Mouse (Mus musculus): ENCODE measurements around the gene Psg22. TPM values are rescaled to one million over a fixed set of nuclear protein-coding genes. Genes with fewer than 3 reads are reported as not detected.
A peak's percentile ranks its signal among the peaks of the same experiment; 100 is the strongest.
"Not testable (repeated sequence)": the region's sequence is repeated elsewhere in the genome, so short reads cannot be mapped to it uniquely, and the experiment has no call there.

Gene Psg22
- total RNA-seq (2021): not detected
- long read RNA-seq, experiment 1: 0 reads
- long read RNA-seq, experiment 2: 0 reads

DNA sequence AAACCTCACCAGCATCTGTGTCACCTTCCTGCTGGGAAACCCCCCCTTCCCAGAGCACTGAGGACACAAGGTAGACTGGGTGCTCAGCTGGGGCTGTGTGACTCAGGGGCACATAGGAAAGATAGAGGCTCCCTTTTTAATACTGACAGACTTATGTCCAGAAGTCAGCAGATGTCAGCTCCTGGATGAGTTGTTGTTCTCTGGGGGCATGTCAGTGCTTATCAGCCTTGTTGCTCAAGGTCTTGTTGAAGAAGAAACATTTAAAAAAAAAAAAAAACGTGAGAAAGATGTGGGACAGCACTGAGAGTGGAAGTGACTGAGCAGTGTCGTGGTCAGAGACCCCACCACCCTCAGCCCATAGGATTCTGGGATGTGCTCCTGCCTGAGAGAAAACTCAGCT is at the start of gene Psg22:
TSS of gene Psg22 (plus strand) at position 301 of the 400 bp plus-strand sequence.
- intact Hi-C loops (cut with DNase I): no loop called here
- DNase-seq (ENCODE audit: low spot score in 2 of 2): no peak

DNA sequence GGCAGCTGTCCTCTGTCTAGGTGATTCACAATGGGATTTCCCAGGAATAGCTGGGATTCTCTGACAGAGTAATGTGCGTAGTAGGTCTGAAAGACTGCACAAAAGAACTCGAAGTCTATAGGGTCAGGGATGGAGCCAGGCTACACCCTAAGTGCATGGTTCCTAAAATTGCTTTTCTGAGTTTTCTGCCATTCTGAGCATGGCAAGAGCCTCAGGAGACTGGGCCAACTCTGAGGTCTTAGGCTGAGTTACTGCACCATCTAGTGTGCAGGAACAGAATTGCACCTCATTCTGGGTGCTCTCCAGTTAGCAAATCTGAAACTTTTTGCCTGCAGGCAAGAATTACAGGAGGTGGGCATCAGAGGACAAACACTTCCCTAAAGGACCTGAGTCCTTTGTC is 38.1 kb upstream of the Psg22 start:
- intact Hi-C loops (cut with DNase I): loop anchor here (10.0 kb wide), 1 partner anchor 1605 kb away; the partner anchor contains the start of gene Psg16
- peak; percentile 34 to 60 for DNase-seq (ENCODE audit: low spot score in 2 of 2)

DNA sequence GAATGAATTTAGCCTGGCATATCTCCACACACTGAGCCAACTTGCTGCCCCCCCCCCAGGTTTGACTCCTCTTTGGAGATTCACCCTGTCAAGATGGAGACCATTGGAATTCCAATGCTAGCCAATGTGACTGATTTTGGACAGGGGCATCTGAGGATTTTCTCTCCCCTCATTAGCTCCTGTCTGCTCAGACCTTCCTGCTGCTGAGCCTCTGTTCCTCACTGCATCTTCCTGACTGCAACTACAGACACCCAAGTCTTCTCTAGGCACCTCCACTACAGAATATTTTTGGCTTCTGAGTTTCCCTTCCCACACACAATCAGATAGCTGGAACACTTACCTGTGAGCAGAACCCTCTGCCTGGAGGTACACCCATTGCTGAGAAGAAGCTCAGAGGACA is 32.3 kb upstream of the Psg22 start:
- DNase-seq (ENCODE audit: low spot score in 2 of 2): no peak
- intact Hi-C loops (cut with DNase I): loop anchor here (10.0 kb wide), 1 partner anchor 1611 kb away; the partner anchor contains the start of gene Psg16

DNA sequence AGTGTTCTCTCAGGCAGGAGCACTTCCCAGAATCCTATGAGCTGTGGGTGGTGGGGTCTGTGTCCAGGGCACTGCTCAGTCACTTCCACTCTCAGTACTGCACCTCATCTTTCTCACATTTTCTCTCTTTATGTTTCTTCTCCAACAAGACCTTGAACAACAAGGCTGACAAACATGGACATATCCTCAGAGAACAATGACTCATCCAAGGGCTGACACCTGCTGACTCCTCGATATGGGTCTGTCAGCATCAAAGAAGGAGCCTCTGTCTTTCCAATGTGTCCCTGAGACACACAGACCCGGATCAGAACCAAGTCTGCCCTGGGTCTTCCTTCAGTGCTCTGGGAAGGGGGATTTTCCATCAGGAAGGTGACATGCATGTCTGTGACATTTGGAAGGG is 31.8 kb upstream of the Psg22 start, which contains the start of gene Psg20:
TSS of gene Psg20 (minus strand) at position 101 of the 400 bp plus-strand sequence.
- intact Hi-C loops (cut with DNase I): loop anchor here (10.0 kb wide), 1 partner anchor 1611 kb away; the partner anchor contains the start of gene Psg16
- DNase-seq (ENCODE audit: low spot score in 2 of 2): no peak

DNA sequence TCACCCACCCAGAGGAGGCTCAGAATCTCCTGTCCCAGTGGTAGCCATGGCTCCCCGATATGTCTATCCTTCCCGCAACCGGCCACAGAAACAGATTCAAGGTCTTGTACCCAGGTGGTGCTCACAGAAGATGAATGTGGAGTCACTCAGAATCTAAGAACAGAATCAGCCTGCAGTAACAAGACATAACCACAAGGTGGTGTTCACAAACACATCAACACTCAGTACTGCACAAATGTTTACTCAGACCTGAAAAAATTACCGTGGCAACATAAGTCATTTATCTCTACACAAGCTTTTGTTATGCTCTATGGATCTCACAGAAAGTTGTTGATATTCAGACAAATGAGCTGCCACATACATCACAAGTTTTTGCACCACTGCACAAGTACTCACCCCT is 7.6 kb upstream of the Psg22 start:
- intact Hi-C loops (cut with DNase I): not testable (repeated sequence)
- DNase-seq (ENCODE audit: low spot score in 2 of 2): peak in 1 of 2 experiments; percentile 11

DNA sequence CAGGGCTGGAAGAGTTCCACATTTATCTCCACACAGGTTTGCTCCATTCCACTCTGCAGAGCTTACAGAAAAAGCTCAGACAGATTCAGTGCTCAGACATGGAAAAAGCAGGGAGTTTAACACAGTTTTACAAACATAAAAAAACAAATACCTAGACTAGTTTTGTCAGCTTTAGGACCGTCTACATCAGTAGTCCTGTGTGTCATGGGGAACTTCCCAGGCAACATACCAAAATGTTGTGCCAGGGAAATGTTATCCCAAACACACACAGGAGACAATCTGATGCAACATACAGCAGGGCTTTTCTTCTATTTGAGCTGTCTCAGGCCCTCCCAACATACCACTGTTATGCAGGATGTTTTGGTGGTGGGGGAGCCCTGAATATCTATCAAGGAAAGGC is 7.0 kb upstream of the Psg22 start:
- intact Hi-C loops (cut with DNase I): no loop called here

DNA sequence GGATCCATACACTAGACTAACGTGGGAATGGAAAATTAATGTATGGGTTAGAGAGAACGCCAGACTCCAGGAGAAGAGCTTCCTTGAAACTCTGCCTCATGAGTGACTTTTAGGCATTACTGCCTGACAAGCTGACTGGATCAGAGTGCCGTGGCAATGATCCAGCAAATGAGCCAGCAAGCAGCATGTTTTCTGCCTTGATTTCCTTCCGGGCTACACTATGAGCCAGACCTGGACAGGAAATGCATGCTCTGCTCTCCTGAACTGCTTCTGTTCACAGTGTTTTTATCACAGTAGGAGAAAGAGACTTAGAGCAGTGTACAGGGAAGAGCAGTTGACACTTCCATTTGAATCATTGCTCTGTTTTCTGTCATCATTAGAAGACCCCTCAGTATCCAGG is 2.3 kb upstream of the Psg22 start:
- intact Hi-C loops (cut with DNase I): no loop called here
- no peak for DNase-seq (ENCODE audit: low spot score in 2 of 2)

More for the DNA sequence above, 7.0 kb upstream of the Psg22 start:
- no peak for DNase-seq (ENCODE audit: low spot score in 2 of 2)

DNA sequence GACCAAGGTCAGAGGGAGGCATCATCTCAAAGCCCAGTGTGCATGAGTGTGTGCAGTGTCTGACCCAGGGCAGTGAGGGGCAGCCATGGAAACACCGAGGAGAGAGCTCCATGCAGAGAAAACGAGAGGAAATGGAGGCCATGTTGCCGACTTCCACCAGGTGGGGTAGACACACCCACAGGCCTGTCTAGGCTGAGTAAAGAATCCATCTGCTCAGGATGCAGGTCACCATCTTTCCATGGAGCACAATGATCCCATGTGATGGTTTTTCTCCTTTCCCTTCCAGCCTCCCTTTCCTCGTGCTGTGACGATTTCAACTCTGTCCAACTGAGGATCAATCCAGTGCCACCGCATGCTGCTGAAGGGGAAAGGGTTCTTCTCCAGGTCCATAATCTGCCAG is 6.1 kb downstream of the Psg22 start:
- no peak for DNase-seq (ENCODE audit: low spot score in 2 of 2)
- intact Hi-C loops (cut with DNase I): no loop called here

DNA sequence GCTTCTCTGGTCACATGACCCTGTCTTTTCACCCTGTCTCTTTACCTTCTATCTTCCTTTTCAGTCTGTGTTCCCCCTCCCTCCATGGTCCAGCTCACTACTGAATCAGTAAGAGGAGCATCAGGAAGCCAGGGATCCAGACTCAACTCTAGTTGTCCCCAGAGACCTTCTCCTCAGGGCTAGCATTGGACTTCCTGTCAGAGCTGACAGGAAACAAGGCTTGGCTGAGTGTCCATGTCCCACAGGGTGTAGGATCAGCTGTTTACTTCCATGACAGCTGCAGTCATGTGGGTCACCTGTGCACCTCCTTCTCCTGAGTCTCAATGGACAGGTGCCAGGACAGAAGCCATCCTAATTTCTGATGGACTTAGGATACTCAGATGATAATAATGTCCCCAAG is 8.0 kb downstream of the Psg22 start:
- intact Hi-C loops (cut with DNase I): not testable (repeated sequence)

DNA sequence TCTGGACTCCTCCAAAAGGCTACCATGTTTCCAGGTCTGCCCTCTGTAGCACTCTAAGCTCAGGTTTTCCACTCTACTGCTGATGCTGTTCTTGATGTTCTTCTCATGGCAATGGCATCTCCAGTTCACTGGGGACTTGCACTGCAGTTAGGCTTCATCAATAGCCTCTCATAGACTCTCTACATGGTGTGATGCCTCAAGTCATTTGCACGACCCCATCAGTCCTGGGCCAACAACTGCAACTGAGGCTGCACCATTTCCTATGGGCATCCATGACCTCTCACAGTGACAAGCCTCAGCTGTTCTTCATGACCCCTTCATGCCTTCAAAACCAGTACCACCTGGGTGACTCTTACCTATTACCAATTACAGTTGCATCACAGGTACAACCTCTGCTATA is 10.5 kb downstream of the Psg22 start:
- intact Hi-C loops (cut with DNase I): no loop called here
- DNase-seq (ENCODE audit: low spot score in 2 of 2): no peak

More for the DNA sequence above, 8.0 kb downstream of the Psg22 start:
- DNase-seq (ENCODE audit: low spot score in 2 of 2): not testable (repeated sequence)

DNA sequence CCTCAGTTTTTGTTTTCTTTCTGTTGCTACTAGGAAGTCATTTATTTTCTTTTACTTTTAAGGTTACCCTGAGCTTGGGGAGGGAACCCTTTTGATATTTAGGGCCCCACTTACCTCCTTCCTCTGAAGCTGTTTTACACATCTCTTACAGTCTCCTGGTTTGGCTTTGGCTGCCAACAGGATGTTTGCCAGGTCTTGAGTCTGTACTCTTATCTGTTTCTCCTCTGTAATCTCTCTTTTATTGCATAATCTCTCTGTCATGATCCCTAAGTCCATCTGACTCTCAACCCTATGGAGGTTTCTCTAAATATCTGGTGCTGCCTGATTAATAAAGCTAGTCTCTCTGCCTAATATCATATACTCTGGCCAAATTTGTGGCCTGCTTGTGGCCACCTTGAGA is 15.2 kb downstream of the Psg22 start:
- intact Hi-C loops (cut with DNase I): no loop called here
- DNase-seq (ENCODE audit: low spot score in 2 of 2): no peak

DNA sequence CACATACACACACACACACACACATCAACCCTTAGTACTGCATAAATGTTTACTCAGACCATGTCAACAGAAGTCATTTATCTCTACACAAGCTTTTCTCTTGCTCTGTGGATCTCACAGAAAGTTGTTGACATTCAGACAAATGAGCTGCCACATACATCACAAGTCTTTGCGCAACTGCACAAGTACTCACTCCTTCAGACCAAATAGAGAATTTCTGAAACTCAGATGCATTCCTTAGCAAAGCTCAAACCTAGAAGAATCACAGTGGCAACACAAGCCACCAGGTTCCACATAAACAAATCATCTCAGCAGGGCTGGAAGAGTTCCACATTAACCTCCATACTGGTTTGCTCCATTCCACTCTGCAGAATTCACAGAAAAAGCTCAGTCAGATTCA is 16.6 kb downstream of the Psg22 start:
- intact Hi-C loops (cut with DNase I): no loop called here
- DNase-seq (ENCODE audit: low spot score in 2 of 2): no peak

DNA sequence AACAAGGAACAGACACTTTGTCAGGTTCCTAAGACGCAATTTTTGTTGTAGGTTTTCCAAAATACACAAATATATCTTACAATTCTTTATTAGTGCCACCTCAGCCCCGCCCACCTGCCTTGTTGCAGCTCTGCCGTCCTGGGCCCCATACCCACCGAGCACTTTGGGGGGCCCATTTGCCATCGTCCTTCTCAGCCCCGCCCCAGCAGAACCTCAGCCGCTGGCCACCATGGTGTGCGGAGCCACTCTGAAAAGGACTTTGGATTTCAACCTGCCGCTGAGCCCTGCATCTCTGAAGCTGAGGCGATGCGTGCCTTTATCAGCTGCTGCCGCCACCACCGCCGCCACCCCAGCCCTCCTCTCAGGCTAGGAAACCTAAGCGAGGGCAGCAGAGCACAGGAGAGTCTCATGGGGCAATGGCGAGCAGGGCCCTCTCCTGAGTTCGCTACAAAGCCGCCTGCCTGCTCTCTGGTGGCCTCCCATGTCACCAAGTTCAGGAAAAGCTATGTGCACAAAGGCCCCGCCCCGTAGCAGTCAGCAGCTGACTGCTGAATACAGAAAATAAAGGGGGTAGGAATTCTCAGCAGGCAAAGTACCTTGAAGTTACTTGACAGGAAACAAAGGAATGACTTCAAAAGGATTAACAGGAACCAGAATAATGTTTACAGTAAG is 28.4 kb downstream of the Psg22 start:
- intact Hi-C loops (cut with DNase I): no loop called here
- DNase-seq (ENCODE audit: low spot score in 2 of 2): no peak

DNA sequence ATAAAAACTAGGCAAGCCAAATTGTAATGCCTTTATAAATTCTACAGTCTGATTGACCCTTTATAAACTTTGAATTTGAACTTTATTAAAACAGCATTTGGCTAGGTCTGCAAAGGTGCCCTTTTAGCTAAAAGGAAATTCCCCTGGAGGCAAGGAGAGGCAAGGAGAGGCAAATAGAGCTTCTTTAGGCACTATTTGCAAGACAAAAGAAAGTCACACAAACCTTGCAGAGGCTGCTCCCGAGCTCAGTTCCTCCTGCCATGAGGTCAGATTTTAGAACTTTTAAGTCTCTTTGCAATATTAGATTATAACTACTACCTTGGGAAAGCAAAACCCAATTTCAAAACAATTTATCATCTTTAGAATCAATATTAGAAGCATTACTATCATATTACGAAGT is 29.5 kb downstream of the Psg22 start:
- DNase-seq (ENCODE audit: low spot score in 2 of 2); intact Hi-C loops (cut with DNase I): not testable (repeated sequence)

DNA sequence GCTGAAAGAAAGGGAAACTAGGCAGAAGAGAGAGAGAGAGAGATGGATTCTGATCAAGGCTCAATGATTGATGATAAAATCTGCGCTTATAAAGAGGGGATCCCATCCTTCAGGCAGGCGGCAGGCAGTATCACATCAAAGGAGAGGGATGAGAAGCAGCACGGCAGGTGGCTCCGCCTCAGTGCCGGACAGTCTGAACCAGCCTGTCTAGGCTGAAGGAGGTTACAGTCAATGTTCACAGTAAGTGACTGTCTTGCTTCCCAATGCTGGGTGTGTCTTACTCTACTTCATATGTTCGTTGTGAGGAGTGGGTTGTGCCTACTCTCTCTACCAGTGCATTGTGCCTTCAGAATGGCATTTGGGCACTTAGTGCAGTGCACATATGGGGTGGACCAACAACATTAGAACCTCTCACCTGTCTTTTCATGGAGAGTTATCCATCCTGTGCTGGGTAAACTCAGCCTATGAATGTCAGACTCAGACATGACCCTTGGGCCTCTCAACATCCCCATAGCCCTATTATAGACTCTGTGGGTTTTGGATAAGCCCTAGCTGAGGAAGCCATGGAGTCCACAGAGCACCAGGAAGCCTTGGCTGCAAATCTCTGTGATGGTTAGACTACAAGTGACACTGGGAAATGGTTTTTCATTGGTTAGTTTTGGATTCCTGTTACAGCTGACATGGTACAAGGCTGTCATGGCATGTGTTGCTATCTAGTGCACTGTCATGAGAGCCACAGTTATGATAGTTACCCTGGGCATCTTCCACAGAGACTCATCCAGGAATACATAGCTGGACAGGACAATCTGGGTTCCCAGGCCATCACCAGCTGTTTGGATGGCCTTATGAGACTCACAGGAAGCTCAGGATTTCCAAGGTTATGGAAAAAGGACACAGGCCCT is 31.4 kb downstream of the Psg22 start:
- intact Hi-C loops (cut with DNase I): no loop called here
- no peak for DNase-seq (ENCODE audit: low spot score in 2 of 2)

DNA sequence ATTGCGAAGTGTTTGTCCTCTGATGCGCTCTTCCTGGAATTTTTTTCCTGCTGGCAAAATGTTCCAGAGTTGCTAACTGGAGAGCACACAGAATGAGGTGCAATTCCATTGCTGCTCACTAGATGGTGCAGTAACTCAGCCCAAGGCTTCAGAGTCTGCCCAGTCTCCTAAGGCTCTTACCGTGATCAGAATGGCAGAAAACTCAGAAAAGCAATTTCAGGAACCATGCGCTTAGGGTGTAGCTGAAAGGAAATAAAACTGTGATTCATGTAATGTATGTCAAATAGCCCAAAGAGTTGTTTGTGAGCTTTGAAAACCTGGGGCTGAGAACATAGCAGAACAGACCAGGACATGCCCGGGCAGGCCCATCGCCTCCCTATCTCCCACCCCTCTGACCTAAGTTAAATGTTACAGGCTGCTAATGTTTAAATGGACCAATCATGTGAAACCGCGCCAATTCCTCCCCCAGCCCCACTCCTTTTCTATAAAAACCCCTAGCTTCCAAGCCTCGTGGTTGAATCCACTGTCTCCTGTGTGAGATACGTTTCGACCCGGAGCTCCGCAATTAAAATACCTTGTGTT is 32.1 kb downstream of the Psg22 start:
- peak; percentile 69 to 82 for DNase-seq (ENCODE audit: low spot score in 2 of 2)
- intact Hi-C loops (cut with DNase I): loop anchor here (1.0 kb wide), 1 partner anchor 123 kb away; no protein-coding TSS in a partner anchor

DNA sequence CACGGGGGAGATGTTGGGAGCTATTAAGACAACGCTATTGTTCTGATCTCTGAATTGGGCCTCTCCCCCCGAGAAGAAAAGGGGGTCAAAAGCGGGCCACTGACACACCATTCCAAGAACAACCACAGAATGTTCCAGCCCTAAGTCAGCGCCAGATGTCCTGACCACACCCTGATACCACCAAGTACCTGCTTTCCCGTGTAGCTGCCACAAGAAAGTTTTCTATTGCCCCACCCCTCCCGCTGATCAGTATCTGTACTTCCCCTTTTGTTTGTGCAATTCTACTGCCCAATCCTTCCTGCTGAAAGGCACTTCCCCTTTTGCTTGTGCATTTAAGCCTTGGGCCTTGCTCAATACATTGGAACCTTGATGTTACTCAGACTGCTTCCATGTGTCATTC is 42.3 kb downstream of the Psg22 start:
- DNase-seq (ENCODE audit: low spot score in 2 of 2); intact Hi-C loops (cut with DNase I): not testable (repeated sequence)

DNA sequence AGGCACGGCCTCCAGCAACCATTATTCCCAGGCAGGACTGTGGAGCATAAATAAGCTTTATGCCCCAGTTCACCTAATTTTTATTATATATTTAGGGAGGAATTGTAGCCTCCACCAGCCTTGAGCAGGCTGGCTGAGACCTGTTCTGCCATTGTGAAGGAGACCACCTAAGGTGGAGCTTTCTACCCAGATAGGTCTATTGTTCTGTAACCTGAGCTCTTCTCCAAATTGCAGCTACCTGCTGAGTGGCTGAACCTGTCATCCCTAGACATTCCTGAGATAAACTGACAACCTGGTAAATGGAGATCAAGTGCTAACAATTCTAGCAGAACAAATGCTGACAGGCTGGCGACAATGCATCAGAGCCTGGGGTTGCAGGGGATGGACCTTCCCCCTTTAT is 45.0 kb downstream of the Psg22 start:
- intact Hi-C loops (cut with DNase I); DNase-seq (ENCODE audit: low spot score in 2 of 2): not testable (repeated sequence)

All from left cerebral cortex, postnatal 14 days (tissue).